Mouse (Mus musculus): ENCODE results near the gene Rnf207.

DNA sequence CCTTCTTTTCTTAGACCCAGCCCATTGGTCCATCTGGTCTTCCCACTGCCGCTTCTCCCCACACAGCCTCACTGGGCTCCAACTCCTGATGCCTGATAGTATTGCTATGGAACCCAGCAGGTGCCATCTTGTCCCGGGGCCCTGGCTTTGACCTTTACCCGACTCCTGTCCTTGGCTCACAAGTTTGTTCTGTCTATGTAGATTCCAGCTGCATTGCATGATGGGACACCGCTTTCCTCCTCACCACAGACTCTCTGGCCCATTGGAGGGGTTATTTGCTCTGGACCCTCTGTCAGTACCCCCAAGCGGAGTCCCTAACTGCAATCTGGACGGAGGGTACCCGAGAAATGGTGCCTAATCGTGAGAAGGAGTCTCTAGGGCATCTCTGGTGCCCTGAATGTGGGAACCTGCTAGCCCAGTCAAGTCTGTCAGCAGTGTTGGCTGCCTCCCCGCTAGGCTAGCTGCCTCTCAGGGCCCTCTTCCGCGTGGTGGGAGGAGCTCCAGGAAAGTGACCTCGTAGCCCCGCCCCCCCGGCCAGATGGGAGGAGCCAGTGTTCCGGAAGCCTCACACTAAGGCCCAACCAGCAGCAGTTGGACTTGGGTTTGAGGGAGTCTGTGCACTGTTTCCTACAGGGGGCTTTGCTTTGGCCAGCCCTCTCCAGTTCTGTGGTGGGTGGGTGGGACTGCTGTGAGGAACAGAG lies 21.9 kb upstream of the Rnf207 start:
- TF ChIP-seq POLR2A (IDR thresholded peaks at IDR 0.05; ENCODE audit: borderline replicate concordance, control insufficient read depth, low read depth, low read length) (no peak), CTCF (IDR thresholded peaks at IDR 0.05; ENCODE audit: control insufficient read depth, insufficient read depth, low read length) (no peak)

Data from bone marrow, adult 2 months (tissue).